10 mouse cellular contexts compared by ENCODE assay signal in the genomic region with DNA sequence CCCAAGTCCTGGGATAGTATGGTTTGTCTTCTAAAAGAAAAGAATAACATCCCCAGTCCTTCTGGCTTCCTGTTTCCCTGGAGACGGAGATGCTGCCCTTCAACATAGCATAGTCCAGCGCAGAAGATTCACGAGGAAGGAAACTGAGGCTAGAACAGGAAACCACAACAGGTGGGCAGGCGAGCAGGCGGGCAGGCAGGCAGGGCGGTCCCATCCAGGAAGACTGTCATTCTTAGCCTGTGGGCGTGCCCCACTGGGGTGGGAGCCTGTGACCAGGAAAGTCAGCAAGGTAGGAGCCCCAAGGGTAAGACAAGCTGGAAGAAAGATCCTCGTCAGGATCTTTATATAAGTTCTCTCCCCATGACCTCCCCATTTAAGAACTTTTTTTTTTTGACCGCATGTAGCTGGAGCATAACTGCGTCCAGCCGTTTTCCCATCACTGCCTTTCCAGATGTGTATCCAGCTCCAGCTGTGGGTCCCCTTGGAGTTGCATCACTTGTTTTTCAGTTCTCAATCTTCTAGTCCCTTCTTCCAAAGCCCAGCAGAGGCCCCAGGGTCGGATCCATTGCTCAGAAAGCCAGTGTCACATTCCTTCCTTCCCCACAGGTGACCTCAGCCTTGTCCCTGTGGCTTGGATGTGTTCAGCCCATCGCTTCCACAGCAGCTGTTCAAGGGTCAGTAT. TPM values are rescaled to one million over a fixed set of nuclear protein-coding genes. Genes with fewer than 3 reads are reported as not detected.
A peak's percentile ranks its signal among the peaks of the same experiment; 100 is the strongest.
DNase-seq lines count a peak whose midpoint lies in the region; ATAC-seq and TF ChIP-seq lines count a peak whose summit lies in the region.
"Had no signal": no experiment of that assay in that cellular context is flagged by ENCODE, and none has a peak within 500 bp of the region (broad histone marks: within the 10 kb centered on the region; RNA-seq: fewer than 3 reads in every experiment).

No protein-coding gene starts in this region.

- H3K9ac ChIP-seq in heart, embryonic 13.5 days: no peak overlapping the region

- H3K9me3 ChIP-seq in E14TG2a.4 (ENCODE audit: low read length): no peaks in the 10 kb centered on the region
- H3K9me3 ChIP-seq in heart, embryonic 13.5 days: no peaks in the 10 kb centered on the region

- DNase-seq in CD4-positive helper T cell, adult 2 months (ENCODE audit: low read depth, low spot score): peak; percentile 61
- DNase-seq in urinary bladder, adult 18-20 months (ENCODE audit: low spot score in 2 of 2): no peak
- no peak for DNase-seq in left cerebral cortex, postnatal 4 days
- no peak for DNase-seq in cerebellum, adult 11 months
- no peak for DNase-seq in kidney, postnatal 10 days
- DNase-seq: adrenal gland, adult 8-10 months; kidney, adult 11 months had no signal

- ATAC-seq in heart, embryonic 13.5 days (ENCODE audit: extremely low read depth, insufficient number of reproducible peaks, low FRiP score, low TSS enrichment): no peak
- peak; percentile 34; the same call in 1 of the 2 replicates for ATAC-seq in megakaryocyte-erythroid progenitor cell, adult 5-6 weeks (replicated peaks; ENCODE audit: low FRiP score, low TSS enrichment, poor library complexity, severe bottlenecking)

- H3K36me3 ChIP-seq in E14TG2a.4 (ENCODE audit: insufficient read depth, low read length): peaks cover 34% of the 10 kb centered on the region
- H3K36me3 ChIP-seq in heart, embryonic 13.5 days: peaks cover 23% of the 10 kb centered on the region

- H3K4me1 ChIP-seq in E14TG2a.4 (replicated peaks; ENCODE audit: low read depth, low read length): peaks cover 68% of the 10 kb centered on the region
- H3K4me1 ChIP-seq in heart, embryonic 13.5 days: peaks cover 53% of the 10 kb centered on the region

- H3K4me2 ChIP-seq in heart, embryonic 13.5 days: no peak overlapping the region

- peak overlapping the region; percentile 48 for H3K27ac ChIP-seq in heart, embryonic 13.5 days (replicated peaks)

- intact Hi-C loops in left cerebral cortex, postnatal 4 days (cut with DNase I): no loop called here

- TF ChIP-seq CTCF in E14TG2a.4 (conservative IDR thresholded peaks at IDR 0.05; ENCODE audit: low read length): no peak

- 0 out of 2 replicates have a peak overlapping the region, but pooled peaks have one; percentile 13 for H3K4me3 ChIP-seq in E14TG2a.4 (replicated peaks; ENCODE audit: low read length)
- no peak overlapping the region for H3K4me3 ChIP-seq in heart, embryonic 13.5 days

- WGBS in heart, embryonic 13.5 days: 49% methylated on average over 13 of the region's 13 CpGs

- H3K27me3 ChIP-seq in E14TG2a.4 (ENCODE audit: insufficient read depth, low read length): no peaks in the 10 kb centered on the region
- 0 out of 2 replicates have a peak, but pooled peaks cover 4% of the 10 kb centered on the region for H3K27me3 ChIP-seq in heart, embryonic 13.5 days (replicated peaks)

RNA-seq across cellular contexts. Expression of gene Pi16, which starts 13.0 kb away (rescaled TPM):
- polyA plus RNA-seq in heart, embryonic 13.5 days (2015; fragmentation: Nextera tagmentation; extraction: Ambion mirVana): 1.9 and 2.4 TPM in 2 replicates
- total RNA-seq in megakaryocyte-erythroid progenitor cell, adult 5-6 weeks (2014; fragmentation: Nextera tagmentation): 0.32 TPM in 1 of 2 replicates, not detected in the other
- not detected in 2 replicates for total RNA-seq in megakaryocyte-erythroid progenitor cell, adult 5-6 weeks (2017)
- total RNA-seq in left cerebral cortex, postnatal 4 days (2021): 1 to 10 TPM; 1.4 to 2.0 TPM

RNA-seq across cellular contexts. Expression of gene BC004004, which starts 35.9 kb away (rescaled TPM):
- 85.0 and 91.9 TPM in 2 replicates for polyA plus RNA-seq in heart, embryonic 13.5 days (2015; fragmentation: Nextera tagmentation; extraction: Ambion mirVana)
- total RNA-seq in megakaryocyte-erythroid progenitor cell, adult 5-6 weeks (2014; fragmentation: Nextera tagmentation): 81.8 and 82.3 TPM in 2 replicates
- total RNA-seq in megakaryocyte-erythroid progenitor cell, adult 5-6 weeks (2017): 60.4 and 66.0 TPM in 2 replicates
- total RNA-seq in left cerebral cortex, postnatal 4 days (2021): 100 to 1,000 TPM; 102 to 107 TPM

RNA-seq across cellular contexts. Expression of gene Ppil1, which starts 40.5 kb away (rescaled TPM):
- polyA plus RNA-seq in heart, embryonic 13.5 days (2015; fragmentation: Nextera tagmentation; extraction: Ambion mirVana): 106 and 128 TPM in 2 replicates
- total RNA-seq in megakaryocyte-erythroid progenitor cell, adult 5-6 weeks (2014; fragmentation: Nextera tagmentation): 80.9 and 99.0 TPM in 2 replicates
- total RNA-seq in megakaryocyte-erythroid progenitor cell, adult 5-6 weeks (2017): 82.9 and 105 TPM in 2 replicates
- total RNA-seq in left cerebral cortex, postnatal 4 days (2021): 10 to 100 TPM; 35.1 to 40.5 TPM

RNA-seq across cellular contexts. Expression of gene Mtch1, which starts 43.2 kb away (rescaled TPM):
- polyA plus RNA-seq in heart, embryonic 13.5 days (2015; fragmentation: Nextera tagmentation; extraction: Ambion mirVana): 276 and 287 TPM in 2 replicates
- total RNA-seq in megakaryocyte-erythroid progenitor cell, adult 5-6 weeks (2014; fragmentation: Nextera tagmentation): 86.6 and 105 TPM in 2 replicates
- 31.9 and 32.4 TPM in 2 replicates for total RNA-seq in megakaryocyte-erythroid progenitor cell, adult 5-6 weeks (2017)
- total RNA-seq in left cerebral cortex, postnatal 4 days (2021): 100 to 1,000 TPM; 489 to 514 TPM

RNA-seq across cellular contexts. Expression of gene Fgd2, which starts 56.2 kb away (rescaled TPM):
- polyA plus RNA-seq in heart, embryonic 13.5 days (2015; fragmentation: Nextera tagmentation; extraction: Ambion mirVana): 3.4 and 3.8 TPM in 2 replicates
- total RNA-seq in megakaryocyte-erythroid progenitor cell, adult 5-6 weeks (2014; fragmentation: Nextera tagmentation): 3.1 and 3.4 TPM in 2 replicates
- total RNA-seq in megakaryocyte-erythroid progenitor cell, adult 5-6 weeks (2017): 2.7 and 6.0 TPM in 2 replicates
- 1 to 10 TPM; 4.5 to 6.4 TPM for total RNA-seq in left cerebral cortex, postnatal 4 days (2021)
